11 mouse cellular contexts compared by ENCODE assay signal in the genomic region with DNA sequence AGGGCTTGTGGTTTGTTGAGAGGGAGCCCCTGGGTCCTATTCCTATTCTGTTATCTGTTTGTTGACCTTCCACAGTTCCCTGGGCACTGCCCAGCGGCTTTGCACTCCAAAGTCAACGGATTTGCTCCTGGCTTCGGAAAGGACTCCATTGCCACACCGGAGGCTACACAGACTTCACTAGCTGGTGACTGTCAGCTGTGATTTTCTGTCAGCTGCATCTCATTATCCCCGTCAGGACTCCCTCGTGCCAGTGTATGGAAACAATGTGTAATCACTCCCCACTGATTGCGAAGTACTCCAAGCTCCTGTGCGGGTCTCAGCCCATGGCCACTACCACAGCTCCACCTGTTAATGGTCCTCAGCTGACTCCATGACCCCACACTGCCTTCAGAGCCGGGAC.
DNase-seq lines count a peak whose midpoint lies in the region; ATAC-seq lines count a peak whose summit lies in the region.
"Had no signal": no experiment of that assay in that cellular context is flagged by ENCODE, and none has a peak within 500 bp of the region (broad histone marks: within the 10 kb centered on the region; RNA-seq: fewer than 3 reads in every experiment).

No protein-coding gene starts in this region.

- H3K36me3 ChIP-seq in heart, embryonic 13.5 days: no peaks in the 10 kb centered on the region
- no peaks in the 10 kb centered on the region for H3K36me3 ChIP-seq in limb, embryonic 15.5 days
- no peaks in the 10 kb centered on the region for H3K36me3 ChIP-seq in intestine, embryonic 16.5 days (ENCODE audit: control insufficient read depth, insufficient read depth, low read length)
- H3K36me3 ChIP-seq: neural tube, embryonic 13.5 days had no signal

- DNase-seq in heart, adult 8-10 months (ENCODE audit: low spot score): no peak
- peak; percentile 54 for DNase-seq in 3T3-L1 (ENCODE audit: low read depth, low spot score)
- DNase-seq in embryo, embryonic 11 days: peak; percentile 13
- no peak for DNase-seq in spleen, postnatal 4 days (ENCODE audit: low spot score in 2 of 2)
- DNase-seq: adrenal gland, adult 2 months had no signal

- no peaks in the 10 kb centered on the region for H3K9me3 ChIP-seq in heart, embryonic 13.5 days
- H3K9me3 ChIP-seq in limb, embryonic 15.5 days: no peaks in the 10 kb centered on the region
- no peaks in the 10 kb centered on the region for H3K9me3 ChIP-seq in intestine, embryonic 16.5 days (ENCODE audit: control insufficient read depth, low read length)
- H3K9me3 ChIP-seq: neural tube, embryonic 13.5 days had no signal

- no peak overlapping the region for H3K4me3 ChIP-seq in heart, embryonic 13.5 days
- H3K4me3 ChIP-seq in limb, embryonic 15.5 days: no peak overlapping the region
- no peak overlapping the region for H3K4me3 ChIP-seq in intestine, embryonic 16.5 days (ENCODE audit: low read length)
- H3K4me3 ChIP-seq: neural tube, embryonic 13.5 days had no signal

- no peak overlapping the region for H3K27ac ChIP-seq in heart, embryonic 13.5 days (replicated peaks)
- H3K27ac ChIP-seq in limb, embryonic 15.5 days: no peak overlapping the region
- no peak overlapping the region for H3K27ac ChIP-seq in intestine, embryonic 16.5 days (ENCODE audit: low read length)
- H3K27ac ChIP-seq: liver, embryonic 14.5 days; neural tube, embryonic 13.5 days had no signal

- H3K4me1 ChIP-seq in heart, embryonic 13.5 days: peaks cover 9% of the 10 kb centered on the region; the same call in 1 of the 2 replicates
- H3K4me1 ChIP-seq in limb, embryonic 15.5 days: peaks cover 7% of the 10 kb centered on the region; the same call in 1 of the 2 replicates
- no peaks in the 10 kb centered on the region for H3K4me1 ChIP-seq in intestine, embryonic 16.5 days (ENCODE audit: control insufficient read depth, insufficient read depth, low read length)
- H3K4me1 ChIP-seq: neural tube, embryonic 13.5 days had no signal

- H3K27me3 ChIP-seq in heart, embryonic 13.5 days (replicated peaks): no peaks in the 10 kb centered on the region
- H3K27me3 ChIP-seq in limb, embryonic 15.5 days: no peaks in the 10 kb centered on the region
- no peaks in the 10 kb centered on the region for H3K27me3 ChIP-seq in intestine, embryonic 16.5 days (replicated peaks; ENCODE audit: control insufficient read depth, insufficient read depth, low read length)
- H3K27me3 ChIP-seq: neural tube, embryonic 13.5 days had no signal

- WGBS in heart, embryonic 13.5 days: 20% methylated on average over 9 of the region's 9 CpGs
- WGBS in limb, embryonic 15.5 days: 36% methylated on average over 9 of the region's 9 CpGs
- WGBS in intestine, embryonic 16.5 days: 57% methylated on average over 9 of the region's 9 CpGs

- ATAC-seq in heart, embryonic 13.5 days (ENCODE audit: extremely low read depth, insufficient number of reproducible peaks, low FRiP score, low TSS enrichment): no peak
- peak; percentile 67; the same call in 1 of the 2 replicates for ATAC-seq in limb, embryonic 15.5 days (ENCODE audit: insufficient number of reproducible peaks, low FRiP score, low TSS enrichment, low read depth)
- no peak for ATAC-seq in activated CD4-positive, CD25-positive, alpha-beta regulatory T cell, adult 4 months
- no peak for ATAC-seq in intestine, embryonic 16.5 days

- no peak overlapping the region for H3K9ac ChIP-seq in heart, embryonic 13.5 days
- H3K9ac ChIP-seq in limb, embryonic 15.5 days: no peak overlapping the region
- H3K9ac ChIP-seq in intestine, embryonic 16.5 days (ENCODE audit: low read depth, low read length): no peak overlapping the region
- H3K9ac ChIP-seq: liver, embryonic 14.5 days; neural tube, embryonic 13.5 days had no signal

- peak overlapping the region; percentile 28 for H3K4me2 ChIP-seq in heart, embryonic 13.5 days
- H3K4me2 ChIP-seq in limb, embryonic 15.5 days: no peak overlapping the region
- no peak overlapping the region for H3K4me2 ChIP-seq in intestine, embryonic 16.5 days (ENCODE audit: low read depth, low read length)
- H3K4me2 ChIP-seq: neural tube, embryonic 13.5 days had no signal

Comparison
In these comparisons a context has a peak if more than half of its experiments do, and no peak if none do; other contexts are left out.
1. DNase-seq: peak in 3T3-L1 (single experiment) and embryo, embryonic 11 days (single experiment); none in heart, adult 8-10 months (single experiment) and spleen, postnatal 4 days (0 of 2).